Mouse (Mus musculus): Measurements from ENCODE around the gene Timm44.

Gene Timm44

GRCm38 (mm10) chr8:4275275-4276110, at the start of gene Timm44:
Gene Timm44 (minus strand): TSS chr8:4275913.
- peak; percentile 97 for DNase-seq (ENCODE audit: low spot score)

GRCm38 (mm10) chr8:4324983-4325750, 49.5 kb upstream of the Timm44 start, which contains the start of the genes Ccl25 and Elavl1:
Gene Ccl25 (plus strand): TSS chr8:4325210.
Gene Elavl1 (minus strand): TSS chr8:4325413.
- peak; percentile 99 for DNase-seq (ENCODE audit: low spot score)

- peak; percentile 75 for DNase-seq (ENCODE audit: low spot score)
Measured at GRCm38 (mm10) chr8:4324525-4324924, 48.8 kb upstream of the Timm44 start.

- DNase-seq (ENCODE audit: low spot score), result no peak
Measured at GRCm38 (mm10) chr8:4323917-4324316, 48.2 kb upstream of the Timm44 start.

GRCm38 (mm10) chr8:4322470-4322869, 46.8 kb upstream of the Timm44 start:
- DNase-seq (ENCODE audit: low spot score), result peak; percentile 85

GRCm38 (mm10) chr8:4321031-4321430, 45.3 kb upstream of the Timm44 start:
- DNase-seq (ENCODE audit: low spot score), result no peak

- DNase-seq (ENCODE audit: low spot score), result no peak
Measured at GRCm38 (mm10) chr8:4320404-4320803, 44.7 kb upstream of the Timm44 start.

GRCm38 (mm10) chr8:4319573-4319872, 43.8 kb upstream of the Timm44 start:
- DNase-seq (ENCODE audit: low spot score), result no peak

GRCm38 (mm10) chr8:4318796-4319572, 43.3 kb upstream of the Timm44 start:
- DNase-seq (ENCODE audit: low spot score), result no peak

GRCm38 (mm10) chr8:4318124-4318523, 42.4 kb upstream of the Timm44 start:
- DNase-seq (ENCODE audit: low spot score), result no peak

- DNase-seq (ENCODE audit: low spot score), result no peak
Measured at GRCm38 (mm10) chr8:4314852-4315251, 39.1 kb upstream of the Timm44 start.

- no peak for DNase-seq (ENCODE audit: low spot score)
Measured at GRCm38 (mm10) chr8:4313254-4314124, 37.8 kb upstream of the Timm44 start.

- no peak for DNase-seq (ENCODE audit: low spot score)
Measured at GRCm38 (mm10) chr8:4312104-4312503, 36.4 kb upstream of the Timm44 start.

GRCm38 (mm10) chr8:4305838-4306237, 30.1 kb upstream of the Timm44 start:
- no peak for DNase-seq (ENCODE audit: low spot score)

- DNase-seq (ENCODE audit: low spot score), result no peak
Measured at GRCm38 (mm10) chr8:4304124-4304547, 28.4 kb upstream of the Timm44 start.

GRCm38 (mm10) chr8:4297822-4298221, 22.1 kb upstream of the Timm44 start:
- DNase-seq (ENCODE audit: low spot score), result no peak

GRCm38 (mm10) chr8:4292738-4293137, 17.0 kb upstream of the Timm44 start:
- DNase-seq (ENCODE audit: low spot score), result no peak

GRCm38 (mm10) chr8:4276111-4276465, 375 bp upstream of the Timm44 start:
- DNase-seq (ENCODE audit: low spot score), result no peak

GRCm38 (mm10) chr8:4269609-4270008, 6.1 kb downstream of the Timm44 start:
- DNase-seq (ENCODE audit: low spot score), result no peak

GRCm38 (mm10) chr8:4267627-4268026, 8.1 kb downstream of the Timm44 start:
- DNase-seq (ENCODE audit: low spot score), result no peak

- DNase-seq (ENCODE audit: low spot score), result no peak
Measured at GRCm38 (mm10) chr8:4265160-4265914, 10.4 kb downstream of the Timm44 start.
